In the genomic region with DNA sequence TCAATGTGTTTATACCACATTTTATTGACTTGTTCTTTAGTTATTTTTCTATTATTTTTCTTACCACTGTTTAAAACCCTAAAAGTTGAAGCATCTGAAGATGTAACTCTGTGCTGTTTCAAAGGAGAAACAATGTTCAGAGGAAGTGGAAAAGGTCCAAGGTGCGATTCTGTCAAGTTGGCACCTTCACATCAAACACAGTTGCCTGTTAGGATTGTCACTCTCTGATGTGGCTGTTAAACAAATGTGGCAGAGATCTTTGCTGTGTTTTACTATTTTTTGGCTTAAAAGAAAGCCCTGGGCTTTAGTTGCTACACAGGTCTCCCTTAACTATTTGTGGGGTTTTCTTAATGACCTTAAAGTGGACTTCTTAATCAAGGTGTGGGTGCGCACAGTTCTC, we compare ENCODE assay signal across 24 mouse cellular contexts.
DNase-seq lines count a peak whose midpoint lies in the region; ATAC-seq and TF ChIP-seq lines count a peak whose summit lies in the region.
"Had no signal": no experiment of that assay in that cellular context is flagged by ENCODE, and none has a peak within 500 bp of the region (broad histone marks: within the 10 kb centered on the region; RNA-seq: fewer than 3 reads in every experiment).

No protein-coding gene starts in this region.

- DNase-seq in forebrain, postnatal 0 days, result peak; percentile 11
- peak; percentile 49 for DNase-seq in CD4-positive helper T cell, adult 2 months (ENCODE audit: low read depth, low spot score)
- DNase-seq in natural killer cell, adult 2 months (ENCODE audit: low spot score in 2 of 2), result peak; percentile 42 to 64
- DNase-seq in liver, result no peak
- no peak for DNase-seq in lung, adult 18-20 months
- DNase-seq: adrenal gland, adult 8-10 months; adrenal gland, postnatal 14 days; adrenal gland, postnatal 36 days; B cell, adult 2 months; cerebellum, adult 11-12 months; cerebellum, adult 2 months; cerebellum, adult 9-11 months; cerebellum, postnatal 14 days; cerebellum, postnatal 36 days; embryo, embryonic 11 days had no signal

- no peak overlapping the region for H3K27ac ChIP-seq in forebrain, postnatal 0 days (ENCODE audit: low read depth, low read length)
- H3K27ac ChIP-seq in forebrain, embryonic 15.5 days (replicated peaks), result no peak overlapping the region
- H3K27ac ChIP-seq: embryonic facial prominence, embryonic 13.5 days; embryonic facial prominence, embryonic 15.5 days; forebrain, embryonic 10.5 days; forebrain, embryonic 12.5 days had no signal

- TF ChIP-seq CTCF in forebrain, postnatal 0 days (IDR thresholded peaks at IDR 0.05; ENCODE audit: low read depth), result no peak

- H3K27me3 ChIP-seq in forebrain, postnatal 0 days (ENCODE audit: insufficient read depth, low read length), result no peaks in the 10 kb centered on the region
- no peaks in the 10 kb centered on the region for H3K27me3 ChIP-seq in forebrain, embryonic 15.5 days
- no peaks in the 10 kb centered on the region for H3K27me3 ChIP-seq in myocyte (ENCODE audit: control insufficient read depth, insufficient read depth, insufficient read length)
- H3K27me3 ChIP-seq: embryonic facial prominence, embryonic 13.5 days; embryonic facial prominence, embryonic 15.5 days; forebrain, embryonic 12.5 days had no signal

- H3K9me3 ChIP-seq in forebrain, postnatal 0 days (ENCODE audit: low read length), result no peaks in the 10 kb centered on the region
- no peaks in the 10 kb centered on the region for H3K9me3 ChIP-seq in forebrain, embryonic 15.5 days
- H3K9me3 ChIP-seq: embryonic facial prominence, embryonic 13.5 days; embryonic facial prominence, embryonic 15.5 days; forebrain, embryonic 10.5 days; forebrain, embryonic 12.5 days had no signal

- no peaks in the 10 kb centered on the region for H3K36me3 ChIP-seq in forebrain, postnatal 0 days (ENCODE audit: insufficient read depth)
- H3K36me3 ChIP-seq in forebrain, embryonic 15.5 days, result no peaks in the 10 kb centered on the region
- no peaks in the 10 kb centered on the region for H3K36me3 ChIP-seq in myocyte (ENCODE audit: control insufficient read depth, insufficient read depth)
- H3K36me3 ChIP-seq: embryonic facial prominence, embryonic 13.5 days; embryonic facial prominence, embryonic 15.5 days; forebrain, embryonic 10.5 days; forebrain, embryonic 12.5 days had no signal

- H3ac ChIP-seq in myocyte (ENCODE audit: control insufficient read depth, insufficient read length), result no peak overlapping the region

- H3K79me2 ChIP-seq in myocyte (ENCODE audit: control insufficient read depth, insufficient read depth), result no peaks in the 10 kb centered on the region

- 79% methylated on average over 2 of the region's 2 CpGs for WGBS in forebrain, postnatal 0 days
- WGBS in forebrain, embryonic 15.5 days, result 88% methylated on average over 2 of the region's 2 CpGs

- H3K4me2 ChIP-seq in forebrain, postnatal 0 days (ENCODE audit: low read depth), result no peak overlapping the region
- H3K4me2 ChIP-seq in forebrain, embryonic 15.5 days (replicated peaks), result no peak overlapping the region
- peak overlapping the region; percentile 4 for H3K4me2 ChIP-seq in myocyte (ENCODE audit: low read depth)
- H3K4me2 ChIP-seq: embryonic facial prominence, embryonic 13.5 days; embryonic facial prominence, embryonic 15.5 days; forebrain, embryonic 12.5 days had no signal

- H3K9ac ChIP-seq in forebrain, postnatal 0 days, result no peak overlapping the region
- no peak overlapping the region for H3K9ac ChIP-seq in forebrain, embryonic 15.5 days (replicated peaks)
- H3K9ac ChIP-seq: embryonic facial prominence, embryonic 13.5 days; embryonic facial prominence, embryonic 15.5 days; forebrain, embryonic 12.5 days had no signal

- no peak for TF ChIP-seq POLR2A in myocyte (IDR thresholded peaks at IDR 0.05; ENCODE audit: insufficient read length, low read depth)

- no peak overlapping the region for H3K4me3 ChIP-seq in forebrain, postnatal 0 days (ENCODE audit: low read depth, low read length)
- H3K4me3 ChIP-seq in forebrain, embryonic 15.5 days, result no peak overlapping the region
- no peak overlapping the region for H3K4me3 ChIP-seq in myocyte
- H3K4me3 ChIP-seq: embryonic facial prominence, embryonic 13.5 days; embryonic facial prominence, embryonic 15.5 days; erythroblast, embryonic 14.5 days; forebrain, embryonic 10.5 days; forebrain, embryonic 12.5 days had no signal

- H3K4me1 ChIP-seq in forebrain, postnatal 0 days (ENCODE audit: insufficient read depth), result no peaks in the 10 kb centered on the region; the same call in 1 of the 2 replicates
- H3K4me1 ChIP-seq in forebrain, embryonic 15.5 days, result no peaks in the 10 kb centered on the region
- H3K4me1 ChIP-seq: embryonic facial prominence, embryonic 13.5 days; embryonic facial prominence, embryonic 15.5 days; forebrain, embryonic 10.5 days; forebrain, embryonic 12.5 days had no signal

- no peak for ATAC-seq in forebrain, postnatal 0 days
- no peak for ATAC-seq in forebrain, embryonic 15.5 days (replicated peaks)
- ATAC-seq: activated CD4-positive, CD25-positive, alpha-beta regulatory T cell, adult 4 months; forebrain, embryonic 14.5 days had no signal

TF ChIP-seq in myocyte, 11 proteins besides CTCF, POLR2A, EP300 and RAD21:
- TF ChIP-seq USF1 (IDR thresholded peaks at IDR 0.05; ENCODE audit: low read depth) (no peak), TCF3 (IDR thresholded peaks at IDR 0.05; ENCODE audit: insufficient read length, low read depth) (no peak), E2F4 (IDR thresholded peaks at IDR 0.05; ENCODE audit: insufficient read depth) (no peak), MAX (IDR thresholded peaks at IDR 0.05; ENCODE audit: low read depth) (no peak), SRF (IDR thresholded peaks at IDR 0.05; ENCODE audit: control insufficient read depth, insufficient read length, low read depth) (no peak), MYOD1 (IDR thresholded peaks at IDR 0.05; ENCODE audit: control insufficient read depth in 1 of 3, insufficient read length in 2 of 3, low read depth in 2 of 3) (no peak), MYOG (IDR thresholded peaks at IDR 0.05; ENCODE audit: control insufficient read depth in 1 of 3, insufficient read depth in 1 of 3, insufficient read length in 2 of 3, low read depth in 2 of 3) (no peak), POLR2AphosphoS2 (IDR thresholded peaks at IDR 0.05; ENCODE audit: insufficient read length, low read depth) (no peak), REST (IDR thresholded peaks at IDR 0.05; ENCODE audit: insufficient read depth, insufficient read length) (no peak), CEBPB (IDR thresholded peaks at IDR 0.05; ENCODE audit: insufficient read depth, poor library complexity, severe bottlenecking) (no peak), TCF12 (IDR thresholded peaks at IDR 0.05; ENCODE audit: insufficient read depth, poor library complexity, severe bottlenecking) (no peak)

Comparison
In these comparisons a context has a peak if more than half of its experiments do, and no peak if none do; other contexts are left out.
1. DNase-seq: peak in forebrain, postnatal 0 days (single experiment), CD4-positive helper T cell, adult 2 months (single experiment) and natural killer cell, adult 2 months (2 of 2); none in liver (single experiment) and lung, adult 18-20 months (0 of 2).